Mouse (Mus musculus) limb, embryonic 11.5 days (tissue): Measurements from ENCODE around the gene Tipin. TPM values are rescaled to one million over a fixed set of nuclear protein-coding genes. Genes with fewer than 3 reads are reported as not detected.
A peak's percentile ranks its signal among the peaks of the same experiment; 100 is the strongest.
"Not testable (repeated sequence)": the region's sequence is repeated elsewhere in the genome, so short reads cannot be mapped to it uniquely, and the experiment has no call there.

ENCODE experiments used
- ATAC-seq: fragments of 200-750 bp; cut with Nextera tagmentation; 2 replicates; pipeline ENCODE4 v1.8.0; 2017; ENCODE audit warnings: low read depth; ENCODE audit not compliant: insufficient number of reproducible peaks, low FRiP score, low TSS enrichment
- DNase-seq: peaks from one replicate; pipeline ENCODE4 v3.0.0-alpha.2; 2015; ENCODE audit warnings: low spot score
- H3K27ac ChIP-seq: fragments of 300-500 bp; sonication (generic); replicated peaks from 2 replicates; pipeline ENCODE4 v1.5.1; 2014; ENCODE audit warnings: low read depth, mild to moderate bottlenecking, low read length
- H3K27me3 ChIP-seq: fragments of 300-500 bp; sonication (generic); 2 replicates; pipeline ENCODE4 v1.6.1; 2014; ENCODE audit warnings: mild to moderate bottlenecking, low read length, mixed read lengths; ENCODE audit not compliant: control insufficient read depth, insufficient read depth
- H3K36me3 ChIP-seq: fragments of 300-500 bp; sonication (generic); 2 replicates; pipeline ENCODE4 v1.6.1; 2014; ENCODE audit warnings: mild to moderate bottlenecking, low read length, moderate library complexity, mixed read lengths; ENCODE audit not compliant: control insufficient read depth, insufficient read depth
- H3K4me1 ChIP-seq: fragments of 300-500 bp; sonication (generic); 2 replicates; pipeline ENCODE4 v1.6.1; 2014; ENCODE audit warnings: low read length, mixed read lengths; ENCODE audit not compliant: control insufficient read depth, insufficient read depth
- H3K4me2 ChIP-seq: fragments of 300-500 bp; sonication (generic); 2 replicates; pipeline ENCODE4 v1.6.1; 2014; ENCODE audit warnings: low read depth, mild to moderate bottlenecking, moderate library complexity; ENCODE audit not compliant: severe bottlenecking
- H3K4me3 ChIP-seq: fragments of 300-500 bp; sonication (generic); 2 replicates; pipeline ENCODE4 v1.5.1; 2014; ENCODE audit warnings: low read depth, low read length
- H3K9ac ChIP-seq: fragments of 300-500 bp; sonication (generic); 2 replicates; pipeline ENCODE4 v1.6.1; 2014; ENCODE audit warnings: mild to moderate bottlenecking, low read length
- H3K9me3 ChIP-seq: fragments of 300-500 bp; sonication (generic); 2 replicates; pipeline ENCODE4 v1.6.1; 2016; ENCODE audit warnings: low read length; ENCODE audit not compliant: control insufficient read depth
- WGBS: fragments of 180-500 bp; shearing (Covaris S2); extraction: QIAGEN DNeasy Blood & Tissue Kit; methylation state at CpG from one replicate; pipeline ENCODE4 v1.1.7; 2014; 5-methylcytosine and 5-hydroxymethylcytosine counted together
- polyA plus RNA-seq: library from polyadenylated mRNA; unstranded; fragments of >200 nt; fragmentation: Nextera tagmentation; extraction: Ambion mirVana; gene quantifications from 2 replicates; pipeline ENCODE4 v1.2.1, GENCODE M21; 2014

The Tipin gene
- polyA plus RNA-seq, 1 experiment from 2014 or later, result 287 TPM

DNA sequence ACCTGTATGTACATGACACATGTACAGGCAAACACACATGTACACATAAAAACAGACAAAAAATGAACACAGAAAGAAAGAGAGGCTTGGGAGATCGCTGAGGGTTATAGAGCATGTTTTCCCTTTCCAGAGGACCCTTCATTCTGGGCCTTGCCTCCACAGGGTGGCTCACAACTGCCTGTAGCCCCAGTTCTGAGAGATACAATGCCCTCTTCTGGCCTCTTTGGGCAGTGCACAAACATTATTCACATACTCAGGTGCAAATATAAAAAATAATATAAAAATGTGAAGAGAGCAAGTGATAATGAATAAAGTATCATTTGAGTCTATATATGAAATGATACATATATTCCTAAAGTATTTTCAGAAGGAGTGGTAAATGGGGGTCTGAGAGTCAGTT lies 6.5 kb upstream of the Tipin start:
- Histone ChIP-seq H3K4me1 (no peaks in the 10 kb centered on the region), H3K4me3 (no peak overlapping the region), H3K36me3 (no peaks in the 10 kb centered on the region), H3K9ac (no peak overlapping the region), H3K27me3 (no peaks in the 10 kb centered on the region), H3K4me2 (no peak overlapping the region), H3K9me3 (no peaks in the 10 kb centered on the region), H3K27ac (no peak overlapping the region)
- WGBS, result 67% methylated on average over 1 of the region's 1 CpGs
- ATAC-seq (no peak), DNase-seq (no peak)

- Histone ChIP-seq H3K27ac (no peak overlapping the region), H3K9me3 (no peaks in the 10 kb centered on the region), H3K27me3 (no peaks in the 10 kb centered on the region), H3K36me3 (no peaks in the 10 kb centered on the region), H3K4me3 (no peak overlapping the region), H3K4me1 (peaks cover 5% of the 10 kb centered on the region), H3K4me2 (no peak overlapping the region), H3K9ac (no peak overlapping the region)
- WGBS, result 61% methylated on average over 8 of the region's 8 CpGs
- ATAC-seq, result no peak
- peak; percentile 87 for DNase-seq
Measured at GRCm38 (mm10) chr9:64277706-64278105, 3.7 kb upstream of the Tipin start.

GRCm38 (mm10) chr9:64278665-64279310 lies 2.6 kb upstream of the Tipin start:
- Histone ChIP-seq H3K27me3 (no peaks in the 10 kb centered on the region), H3K4me2 (no peak overlapping the region), H3K4me1 (peaks cover 5% of the 10 kb centered on the region), H3K36me3 (no peaks in the 10 kb centered on the region), H3K9me3 (no peaks in the 10 kb centered on the region), H3K27ac (no peak overlapping the region), H3K4me3 (no peak overlapping the region), H3K9ac (no peak overlapping the region)
- WGBS, result 95% methylated on average over 6 of the region's 6 CpGs
- DNase-seq (no peak), ATAC-seq (no peak)

DNA sequence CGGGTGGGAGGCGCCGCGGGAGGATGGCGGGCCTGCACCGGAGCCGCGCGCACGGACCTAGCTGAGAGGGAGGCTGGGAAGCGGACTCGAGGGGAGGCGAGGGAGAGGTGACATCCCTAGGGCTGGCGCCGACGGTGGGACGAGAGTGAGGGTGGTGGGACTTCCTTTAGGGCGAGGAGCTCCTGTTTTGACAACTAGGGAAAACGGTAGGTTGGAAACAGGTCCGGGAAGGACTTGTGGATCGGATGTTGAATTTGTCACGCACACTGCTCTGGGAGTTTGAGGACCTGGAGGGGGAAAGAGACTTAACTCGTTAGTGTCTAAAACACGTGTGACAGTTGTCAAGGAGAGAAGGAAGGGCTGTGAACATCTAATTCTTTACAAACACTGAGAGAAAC lies 399 bp downstream of the Tipin start:
- Histone ChIP-seq H3K4me2 (peak overlapping the region; percentile 55), H3K27me3 (no peaks in the 10 kb centered on the region), H3K36me3 (no peaks in the 10 kb centered on the region), H3K4me1 (peaks cover 5% of the 10 kb centered on the region), H3K27ac (peak overlapping the region; percentile 95), H3K9ac (peak overlapping the region; percentile 93), H3K4me3 (peak overlapping the region; percentile 63), H3K9me3 (no peaks in the 10 kb centered on the region)
- DNase-seq, result no peak
- peak; percentile 76 for ATAC-seq
- WGBS, result 0% methylated on average over 24 of the region's 24 CpGs

DNA sequence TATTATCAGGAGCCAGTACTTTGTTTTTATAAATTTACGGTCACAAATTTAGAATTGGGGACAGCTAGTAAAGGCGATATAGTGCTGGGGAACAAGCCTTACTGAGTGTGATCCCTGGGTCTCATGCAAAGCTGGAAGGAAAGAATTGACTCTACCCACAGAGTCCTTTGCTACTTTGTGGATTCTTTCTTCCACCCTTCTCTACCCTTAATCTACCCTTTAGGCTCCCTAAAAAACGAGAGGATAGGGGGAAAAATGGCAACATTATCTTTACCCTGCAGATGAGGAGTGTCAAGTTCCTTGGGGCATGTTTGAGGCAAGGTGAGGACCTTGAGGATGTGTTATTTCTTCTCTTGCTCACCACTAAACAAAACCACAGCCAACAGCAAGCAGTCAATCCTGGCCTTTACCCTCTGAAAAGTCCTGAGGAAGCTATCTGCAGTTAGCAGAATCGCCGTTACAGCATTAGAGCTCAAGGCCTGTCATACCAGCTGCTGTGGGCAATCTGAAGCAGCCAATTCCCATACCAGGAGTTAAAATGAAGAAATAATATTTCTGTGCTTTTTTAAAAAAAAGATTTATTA lies 1.1 kb downstream of the Tipin start:
- DNase-seq, result no peak
- ATAC-seq, result no peak
- Histone ChIP-seq H3K9ac (peak overlapping the region; percentile 93), H3K27ac (no peak overlapping the region), H3K4me2 (peak overlapping the region; percentile 55), H3K36me3 (no peaks in the 10 kb centered on the region), H3K27me3 (no peaks in the 10 kb centered on the region), H3K4me1 (peaks cover 5% of the 10 kb centered on the region), H3K9me3 (no peaks in the 10 kb centered on the region), H3K4me3 (peak overlapping the region; percentile 63)
- WGBS, result 72% methylated on average over 5 of the region's 5 CpGs

DNA sequence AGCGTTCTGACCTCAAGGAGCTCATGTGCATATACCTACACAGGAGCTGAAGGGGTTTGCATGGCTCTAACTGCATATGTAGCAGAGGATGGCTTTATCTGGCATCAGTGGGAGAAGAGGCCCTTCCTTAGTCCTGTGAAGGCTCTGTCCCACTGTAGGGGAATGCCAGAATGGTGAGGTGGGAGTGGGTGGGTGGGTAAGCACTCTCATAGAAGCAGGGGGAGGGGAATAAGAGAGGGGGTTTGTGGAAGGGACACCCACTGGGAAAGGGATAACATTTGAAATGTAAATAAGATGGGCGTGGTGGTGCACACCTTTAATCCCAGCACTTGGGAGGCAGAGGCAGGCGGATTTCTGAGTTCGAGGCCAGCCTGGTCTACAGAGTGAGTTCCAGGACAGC lies 21.7 kb downstream of the Tipin start:
- not testable (repeated sequence) for H3K4me1 ChIP-seq, H3K4me3 ChIP-seq, H3K27me3 ChIP-seq, H3K27ac ChIP-seq, H3K9me3 ChIP-seq, H3K9ac ChIP-seq, H3K4me2 ChIP-seq, DNase-seq, ATAC-seq
- WGBS, result 96% methylated on average over 4 of the region's 4 CpGs
- H3K36me3 ChIP-seq, result peaks cover 17% of the 10 kb centered on the region

DNA sequence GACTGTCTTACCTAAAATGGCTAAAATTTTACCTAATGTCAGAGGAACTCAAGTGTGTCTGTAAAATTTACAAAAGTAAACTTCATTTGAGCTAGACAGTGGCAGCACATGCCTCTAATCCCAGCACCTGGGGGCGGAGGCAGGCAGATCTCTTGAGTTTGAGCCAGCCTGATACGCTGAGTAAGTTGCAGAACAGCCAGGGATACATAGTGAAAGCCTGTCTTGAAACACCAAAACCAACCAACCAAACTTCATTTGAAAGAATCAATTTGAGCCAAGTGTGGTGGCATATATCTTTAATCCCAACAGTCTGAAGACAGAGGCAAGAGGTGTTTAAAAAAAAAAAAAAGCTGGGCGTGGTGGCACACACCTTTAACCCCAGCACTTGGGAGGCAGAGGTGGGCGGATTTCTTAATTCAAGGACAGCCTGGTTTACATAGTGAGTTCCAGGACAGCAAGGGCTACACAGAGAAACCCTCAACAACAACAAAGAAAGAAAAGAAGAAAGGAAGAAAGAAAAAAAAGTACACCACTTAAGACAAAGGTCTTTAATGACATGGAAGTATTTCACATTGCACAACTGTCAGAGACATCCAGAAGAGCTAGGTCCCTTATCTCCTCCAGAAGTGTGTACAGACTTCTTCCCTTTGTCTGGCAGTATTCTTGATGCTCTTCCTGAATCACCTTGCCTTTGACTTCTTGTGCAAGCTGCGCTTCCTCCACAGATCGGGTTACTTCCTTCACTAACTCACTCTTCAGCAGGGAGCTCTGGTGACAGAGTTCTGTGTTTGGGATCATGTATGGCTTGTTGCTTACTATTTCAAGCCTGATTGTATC lies 25.3 kb downstream of the Tipin start:
- WGBS, result 88% methylated on average over 6 of the region's 6 CpGs
- H3K36me3 ChIP-seq, result peaks cover 13% of the 10 kb centered on the region

GRCm38 (mm10) chr9:64310996-64311785 lies 29.8 kb downstream of the Tipin start:
- no peak for ATAC-seq
- H3K4me1 ChIP-seq, result no peaks in the 10 kb centered on the region
- 0 out of 2 replicates have a peak, but pooled peaks cover 5% of the 10 kb centered on the region for H3K36me3 ChIP-seq
- H3K4me2 ChIP-seq, result no peak overlapping the region
- no peaks in the 10 kb centered on the region for H3K9me3 ChIP-seq
- WGBS, result 73% methylated on average over 16 of the region's 16 CpGs
- H3K27ac ChIP-seq, result no peak overlapping the region
- no peak overlapping the region for H3K9ac ChIP-seq
- no peak overlapping the region for H3K4me3 ChIP-seq
- H3K27me3 ChIP-seq, result no peaks in the 10 kb centered on the region
- no peak for DNase-seq

More for the DNA sequence above, 25.3 kb downstream of the Tipin start:
- H3K9me3 ChIP-seq, result no peaks in the 10 kb centered on the region
- H3K27me3 ChIP-seq, result no peaks in the 10 kb centered on the region
- no peak for DNase-seq
- no peak for ATAC-seq
- no peak overlapping the region for H3K27ac ChIP-seq
- H3K4me2 ChIP-seq, result no peak overlapping the region
- no peaks in the 10 kb centered on the region for H3K4me1 ChIP-seq
- no peak overlapping the region for H3K9ac ChIP-seq
- H3K4me3 ChIP-seq, result no peak overlapping the region
